ENCODE assay signal across 14 mouse cellular contexts in the genomic region with DNA sequence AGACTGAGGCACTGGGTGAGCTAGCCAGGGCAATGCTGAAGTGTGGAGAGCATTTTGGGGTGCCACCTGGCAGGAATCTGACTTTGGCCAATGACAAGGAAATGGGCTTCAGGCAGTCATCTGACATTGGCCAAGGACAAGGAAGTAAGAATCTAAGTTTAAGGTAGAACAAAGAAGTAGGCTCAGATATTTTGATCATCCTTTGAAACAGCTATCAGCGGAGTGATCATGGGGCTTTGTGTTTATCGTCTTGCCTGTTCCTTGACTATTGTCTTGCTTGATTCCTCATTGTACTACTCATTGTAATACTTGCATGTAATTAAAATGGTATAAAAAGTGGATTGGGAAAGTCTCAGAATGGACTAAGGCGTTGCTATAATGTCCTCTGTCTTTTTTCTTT.
"Had no signal": no experiment of that assay in that cellular context is flagged by ENCODE, and none has a peak within 500 bp of the region (broad histone marks: within the 10 kb centered on the region; RNA-seq: fewer than 3 reads in every experiment).

No protein-coding gene starts in this region.

- DNase-seq: kidney, adult 8-10 months; kidney, postnatal 36 days; lung, adult 18-20 months; lung, postnatal 10 days; lung, postnatal 4 days; midbrain, embryonic 14.5 days; right cerebral cortex, postnatal 14 days; thymus, postnatal 4 days had no signal

- H3K27me3 ChIP-seq: limb, embryonic 13.5 days; neural tube, embryonic 15.5 days had no signal

- H3K4me2 ChIP-seq: limb, embryonic 13.5 days; neural tube, embryonic 15.5 days had no signal

- H3K4me3 ChIP-seq: layer of hippocampus, adult 2 months; limb, embryonic 13.5 days; midbrain, embryonic 10.5 days; myocyte; neural tube, embryonic 15.5 days had no signal

- H3K36me3 ChIP-seq: neural tube, embryonic 15.5 days had no signal

- H3K9me3 ChIP-seq: limb, embryonic 13.5 days; midbrain, embryonic 10.5 days; neural tube, embryonic 15.5 days had no signal

- H3K9ac ChIP-seq: limb, embryonic 13.5 days; liver, embryonic 14.5 days; neural tube, embryonic 15.5 days had no signal

- H3K27ac ChIP-seq: layer of hippocampus, adult 2 months; limb, embryonic 13.5 days; liver, embryonic 14.5 days; neural tube, embryonic 15.5 days had no signal
